Mouse (Mus musculus) heart, postnatal 4 days (tissue): ENCODE measurements around the gene Eef1akmt1. TPM values are rescaled to one million over a fixed set of nuclear protein-coding genes. Genes with fewer than 3 reads are reported as not detected.

Experiments used
- DNase-seq: peaks from one replicate; pipeline ENCODE4 v3.0.0; 2021
- total RNA-seq, 2 experiments: library from RNA; stranded (reverse); gene quantifications; 2 replicates each; pipeline ENCODE4 v1.2.3; 2021

The Eef1akmt1 gene
- total RNA-seq, 2 experiments from 2014 or later, result 29.3 to 30.7 TPM

- no peak for DNase-seq
Measured at GRCm38 (mm10) chr14:57546557-57547021, 24.8 kb downstream of the Eef1akmt1 start.

- DNase-seq, result no peak
Measured at GRCm38 (mm10) chr14:57546131-57546530, 25.3 kb downstream of the Eef1akmt1 start.

- DNase-seq, result no peak
Measured at GRCm38 (mm10) chr14:57545526-57545925, 25.9 kb downstream of the Eef1akmt1 start.

- no peak for DNase-seq
Measured at GRCm38 (mm10) chr14:57543420-57544039, 27.9 kb downstream of the Eef1akmt1 start.

GRCm38 (mm10) chr14:57542231-57542630, 29.2 kb downstream of the Eef1akmt1 start:
- no peak for DNase-seq

GRCm38 (mm10) chr14:57540683-57541082, 30.7 kb downstream of the Eef1akmt1 start:
- DNase-seq, result no peak

- peak; percentile 63 for DNase-seq
Measured at GRCm38 (mm10) chr14:57537261-57538015, 34.0 kb downstream of the Eef1akmt1 start.

- DNase-seq, result no peak
Measured at GRCm38 (mm10) chr14:57536820-57537219, 34.6 kb downstream of the Eef1akmt1 start.

- peak; percentile 61 for DNase-seq
Measured at GRCm38 (mm10) chr14:57535646-57536045, 35.8 kb downstream of the Eef1akmt1 start.

GRCm38 (mm10) chr14:57534961-57535360, 36.5 kb downstream of the Eef1akmt1 start:
- DNase-seq, result peak; percentile 77

GRCm38 (mm10) chr14:57534346-57534745, 37.1 kb downstream of the Eef1akmt1 start:
- no peak for DNase-seq

GRCm38 (mm10) chr14:57533841-57534240, 37.6 kb downstream of the Eef1akmt1 start:
- DNase-seq, result no peak

- DNase-seq, result peak; percentile 83
Measured at GRCm38 (mm10) chr14:57533214-57533613, 38.2 kb downstream of the Eef1akmt1 start.

GRCm38 (mm10) chr14:57532577-57532976, 38.8 kb downstream of the Eef1akmt1 start:
- DNase-seq, result no peak

GRCm38 (mm10) chr14:57529786-57530515, 41.5 kb downstream of the Eef1akmt1 start:
- DNase-seq, result no peak

GRCm38 (mm10) chr14:57529086-57529785, 42.2 kb downstream of the Eef1akmt1 start:
- DNase-seq, result peak; percentile 68

GRCm38 (mm10) chr14:57527598-57527997, 43.8 kb downstream of the Eef1akmt1 start:
- DNase-seq, result no peak

GRCm38 (mm10) chr14:57527122-57527521, 44.3 kb downstream of the Eef1akmt1 start:
- no peak for DNase-seq

- no peak for DNase-seq
Measured at GRCm38 (mm10) chr14:57526050-57526623, 45.3 kb downstream of the Eef1akmt1 start.

- peak; percentile 70 for DNase-seq
Measured at GRCm38 (mm10) chr14:57525388-57526049, 45.9 kb downstream of the Eef1akmt1 start.

GRCm38 (mm10) chr14:57524671-57525387, 46.6 kb downstream of the Eef1akmt1 start, which contains the start of gene Il17d:
TSS of gene Il17d (plus strand) at chr14:57524777.
- DNase-seq, result peak; percentile 64
